Mouse (Mus musculus): Measurements from ENCODE around the gene Best1.

The Best1 gene

GRCm38 (mm10) chr19:10001206-10001969, at the start of gene Best1, which contains the start of gene Rab3il1:
TSS of gene Best1 (minus strand) at chr19:10001633.
TSS of gene Rab3il1 (plus strand) at chr19:10001669.
- DNase-seq (ENCODE audit: low spot score): no peak

GRCm38 (mm10) chr19:10050438-10050837, 49.0 kb upstream of the Best1 start:
- DNase-seq (ENCODE audit: low spot score): no peak

- no peak for DNase-seq (ENCODE audit: low spot score)
Observed at GRCm38 (mm10) chr19:10049533-10049932, 48.1 kb upstream of the Best1 start.

GRCm38 (mm10) chr19:10046983-10047382, 45.5 kb upstream of the Best1 start:
- no peak for DNase-seq (ENCODE audit: low spot score)

GRCm38 (mm10) chr19:10046346-10046745, 44.9 kb upstream of the Best1 start:
- DNase-seq (ENCODE audit: low spot score): no peak

GRCm38 (mm10) chr19:10045707-10046106, 44.3 kb upstream of the Best1 start:
- no peak for DNase-seq (ENCODE audit: low spot score)

- DNase-seq (ENCODE audit: low spot score): no peak
Observed at GRCm38 (mm10) chr19:10043643-10044042, 42.2 kb upstream of the Best1 start.

- DNase-seq (ENCODE audit: low spot score): no peak
Observed at GRCm38 (mm10) chr19:10042816-10043215, 41.4 kb upstream of the Best1 start.

- no peak for DNase-seq (ENCODE audit: low spot score)
Observed at GRCm38 (mm10) chr19:10042232-10042631, 40.8 kb upstream of the Best1 start.

- peak; percentile 87 for DNase-seq (ENCODE audit: low spot score)
Observed at GRCm38 (mm10) chr19:10041388-10042148, 40.1 kb upstream of the Best1 start, which contains the start of gene Fads3. TSS of gene Fads3 (plus strand) at chr19:10041569.

- no peak for DNase-seq (ENCODE audit: low spot score)
Observed at GRCm38 (mm10) chr19:10040866-10041387, 39.5 kb upstream of the Best1 start.

GRCm38 (mm10) chr19:10039615-10040014, 38.2 kb upstream of the Best1 start:
- DNase-seq (ENCODE audit: low spot score): no peak

GRCm38 (mm10) chr19:10038910-10039309, 37.5 kb upstream of the Best1 start:
- peak; percentile 56 for DNase-seq (ENCODE audit: low spot score)

- no peak for DNase-seq (ENCODE audit: low spot score)
Observed at GRCm38 (mm10) chr19:10038364-10038763, 36.9 kb upstream of the Best1 start.

- DNase-seq (ENCODE audit: low spot score): no peak
Observed at GRCm38 (mm10) chr19:10037534-10037933, 36.1 kb upstream of the Best1 start.

GRCm38 (mm10) chr19:10034785-10035447, 33.5 kb upstream of the Best1 start:
- DNase-seq (ENCODE audit: low spot score): peak; percentile 80

- DNase-seq (ENCODE audit: low spot score): no peak
Observed at GRCm38 (mm10) chr19:10034356-10034755, 32.9 kb upstream of the Best1 start.

GRCm38 (mm10) chr19:10033211-10033973, 32.0 kb upstream of the Best1 start:
- peak; percentile 49 for DNase-seq (ENCODE audit: low spot score)

- no peak for DNase-seq (ENCODE audit: low spot score)
Observed at GRCm38 (mm10) chr19:10029746-10030145, 28.3 kb upstream of the Best1 start.

GRCm38 (mm10) chr19:10025169-10025875, 23.9 kb upstream of the Best1 start:
- DNase-seq (ENCODE audit: low spot score): peak; percentile 87

- no peak for DNase-seq (ENCODE audit: low spot score)
Observed at GRCm38 (mm10) chr19:10023304-10023758, 21.9 kb upstream of the Best1 start.
